Mouse (Mus musculus) liver, embryonic 13.5 days (tissue): ENCODE measurements around the gene Nt5c1a. TPM values are rescaled to one million over a fixed set of nuclear protein-coding genes. Genes with fewer than 3 reads are reported as not detected.

ENCODE experiments used
- ATAC-seq: fragments of 200-750 bp; cut with Nextera tagmentation; 2 replicates; pipeline ENCODE4 v1.8.0; 2017; ENCODE audit warnings: low read depth, mild to moderate bottlenecking, moderate number of reproducible peaks, moderate library complexity
- DNase-seq: peaks from one replicate; pipeline ENCODE4 v3.0.0; 2022
- H3K27ac ChIP-seq: fragments of 300-500 bp; sonication (generic); 2 replicates; pipeline ENCODE4 v1.5.1; 2015; ENCODE audit warnings: moderate library complexity, mild to moderate bottlenecking, inconsistent platforms
- H3K27me3 ChIP-seq: fragments of 300-500 bp; sonication (generic); 2 replicates; pipeline ENCODE4 v1.6.1; 2015; ENCODE audit warnings: mild to moderate bottlenecking, inconsistent platforms
- H3K36me3 ChIP-seq: fragments of 300-500 bp; sonication (generic); 2 replicates; pipeline ENCODE4 v1.6.1; 2015; ENCODE audit warnings: mild to moderate bottlenecking, inconsistent platforms
- H3K4me1 ChIP-seq: fragments of 300-500 bp; sonication (generic); replicated peaks from 2 replicates; pipeline ENCODE4 v1.6.1; 2015; ENCODE audit warnings: inconsistent platforms
- H3K4me2 ChIP-seq: fragments of 300-500 bp; sonication (generic); 2 replicates; pipeline ENCODE4 v1.6.1; 2015; ENCODE audit warnings: inconsistent platforms, mild to moderate bottlenecking, moderate library complexity
- H3K4me3 ChIP-seq: fragments of 300-500 bp; sonication (generic); replicated peaks from 2 replicates; pipeline ENCODE4 v1.5.1; 2015; ENCODE audit warnings: mild to moderate bottlenecking, inconsistent platforms
- H3K9ac ChIP-seq: fragments of 300-500 bp; sonication (generic); 2 replicates; pipeline ENCODE4 v1.6.1; 2015; ENCODE audit warnings: mild to moderate bottlenecking, inconsistent platforms
- H3K9me3 ChIP-seq: fragments of 300-500 bp; sonication (generic); replicated peaks from 2 replicates; pipeline ENCODE4 v1.6.1; 2016; ENCODE audit warnings: inconsistent platforms
- WGBS: fragments of 180-500 bp; shearing (Covaris S2); methylation state at CpG from one replicate; pipeline ENCODE4 v1.1.7; 2015; ENCODE audit not compliant: insufficient replicate concordance; 5-methylcytosine and 5-hydroxymethylcytosine counted together
- polyA plus RNA-seq: library from polyadenylated mRNA; unstranded; fragments of >200 nt; fragmentation: Nextera tagmentation; extraction: Ambion mirVana; gene quantifications from 2 replicates; pipeline ENCODE4 v1.2.1, GENCODE M21; 2015

Nt5c1a gene
- polyA plus RNA-seq, 1 experiment from 2014 or later: not detected

GRCm38 (mm10) chr4:123248971-123249567 is 47.8 kb downstream of the Nt5c1a start:
- no peak overlapping the region for H3K9ac ChIP-seq
- H3K36me3 ChIP-seq: no peaks in the 10 kb centered on the region
- 65% methylated on average over 7 of the region's 7 CpGs for whole genome bisulfite sequencing
- no peaks in the 10 kb centered on the region; the same call in 1 of the 2 replicates for H3K4me1 ChIP-seq
- H3K4me2 ChIP-seq: no peak overlapping the region
- DNase-seq (no peak), ATAC-seq (no peak)
- H3K27ac ChIP-seq: no peak overlapping the region
- no peaks in the 10 kb centered on the region for H3K9me3 ChIP-seq
- no peak overlapping the region for H3K4me3 ChIP-seq
- peaks cover 12% of the 10 kb centered on the region; the same call in 1 of the 2 replicates for H3K27me3 ChIP-seq

- Histone ChIP-seq H3K4me2 (no peak overlapping the region), H3K27me3 (no peaks in the 10 kb centered on the region), H3K36me3 (no peaks in the 10 kb centered on the region), H3K4me1 (no peaks in the 10 kb centered on the region), H3K27ac (no peak overlapping the region), H3K4me3 (no peak overlapping the region), H3K9me3 (no peaks in the 10 kb centered on the region), H3K9ac (no peak overlapping the region)
- DNase-seq (no peak), ATAC-seq (no peak)
- 75% methylated on average over 5 of the region's 5 CpGs for WGBS
These were observed 50.9 kb downstream of the Nt5c1a start for GRCm38 (mm10) chr4:123252214-123252613.

- H3K27ac ChIP-seq: no peak overlapping the region
- DNase-seq: no peak
- H3K27me3 ChIP-seq: peaks cover 4% of the 10 kb centered on the region; the same call in 1 of the 2 replicates
- no peak for ATAC-seq
- H3K4me2 ChIP-seq: no peak overlapping the region
- no peaks in the 10 kb centered on the region for H3K36me3 ChIP-seq
- no peaks in the 10 kb centered on the region for H3K4me1 ChIP-seq
- H3K4me3 ChIP-seq: no peak overlapping the region
- 21% methylated on average over 5 of the region's 5 CpGs for WGBS
- H3K9me3 ChIP-seq: no peaks in the 10 kb centered on the region
- no peak overlapping the region for H3K9ac ChIP-seq
These were observed 53.3 kb downstream of the Nt5c1a start for GRCm38 (mm10) chr4:123254617-123255016.

GRCm38 (mm10) chr4:123260071-123260746 is 58.9 kb downstream of the Nt5c1a start:
- no peak for DNase-seq
- no peak overlapping the region for H3K27ac ChIP-seq

GRCm38 (mm10) chr4:123261721-123262401 is 60.6 kb downstream of the Nt5c1a start, which contains the start of gene Pabpc4:
Pabpc4 (plus strand) TSS chr4:123262351.
- no peak within 1 kb of the TSS for H3K4me3 ChIP-seq
- no peak within 1 kb of the TSS for H3K4me2 ChIP-seq
- H3K27me3 ChIP-seq: peaks cover 4% of the 10 kb centered on the region; the same call in 1 of the 2 replicates
- H3K9me3 ChIP-seq: no peaks in the 10 kb centered on the region
- ATAC-seq (no peak), DNase-seq (no peak)
- no peaks in the 10 kb centered on the region for H3K36me3 ChIP-seq
- no peaks in the 10 kb centered on the region for H3K4me1 ChIP-seq
- H3K27ac ChIP-seq: no peak within 1 kb of the TSS
- H3K9ac ChIP-seq: no peak within 1 kb of the TSS
- WGBS: 45% methylated on average over 5 of the region's 5 CpGs

More at GRCm38 (mm10) chr4:123260071-123260746, 58.9 kb downstream of the Nt5c1a start:
- ATAC-seq: no peak
- Histone ChIP-seq H3K9me3 (no peaks in the 10 kb centered on the region), H3K4me2 (no peak overlapping the region), H3K4me1 (no peaks in the 10 kb centered on the region), H3K27me3 (peaks cover 4% of the 10 kb centered on the region; the same call in 1 of the 2 replicates), H3K36me3 (no peaks in the 10 kb centered on the region), H3K9ac (no peak overlapping the region), H3K4me3 (no peak overlapping the region)
- WGBS: 25% methylated on average over 8 of the region's 8 CpGs

Other genes starting within 250 kb of the Nt5c1a start
- gene Mfsd2a, start 240.3 kb upstream of the Nt5c1a start, polyA plus RNA-seq: 0.09 and 0.22 TPM in 2 replicates
- 0.70 and 0.74 TPM in 2 replicates for gene Mycl, start 205.9 kb upstream of the Nt5c1a start, polyA plus RNA-seq
- 7.2 TPM in 2 replicates for gene Trit1, start 184.9 kb upstream of the Nt5c1a start, polyA plus RNA-seq
- 0.50 and 0.81 TPM in 2 replicates for gene Bmp8b, start 96.3 kb upstream of the Nt5c1a start, polyA plus RNA-seq
- not detected in 2 replicates for gene Oxct2b, start 85.2 kb upstream of the Nt5c1a start, polyA plus RNA-seq
- 54.7 and 59.3 TPM in 2 replicates for gene Ppie, start 61.6 kb upstream of the Nt5c1a start, polyA plus RNA-seq
- 0.02 TPM in 1 of 2 replicates, not detected in the other for gene Hpcal4, start 18.3 kb upstream of the Nt5c1a start, polyA plus RNA-seq
- gene Heyl, start 32.1 kb downstream of the Nt5c1a start, polyA plus RNA-seq: 0.80 and 0.99 TPM in 2 replicates
- gene Pabpc4, start 60.8 kb downstream of the Nt5c1a start, polyA plus RNA-seq: 93.5 and 100 TPM in 2 replicates
- 0.06 TPM in 1 of 2 replicates, not detected in the other for gene Oxct2a, start 122.1 kb downstream of the Nt5c1a start, polyA plus RNA-seq
- 0.16 and 0.38 TPM in 2 replicates for gene Bmp8a, start 141.7 kb downstream of the Nt5c1a start, polyA plus RNA-seq